In the genomic region with DNA sequence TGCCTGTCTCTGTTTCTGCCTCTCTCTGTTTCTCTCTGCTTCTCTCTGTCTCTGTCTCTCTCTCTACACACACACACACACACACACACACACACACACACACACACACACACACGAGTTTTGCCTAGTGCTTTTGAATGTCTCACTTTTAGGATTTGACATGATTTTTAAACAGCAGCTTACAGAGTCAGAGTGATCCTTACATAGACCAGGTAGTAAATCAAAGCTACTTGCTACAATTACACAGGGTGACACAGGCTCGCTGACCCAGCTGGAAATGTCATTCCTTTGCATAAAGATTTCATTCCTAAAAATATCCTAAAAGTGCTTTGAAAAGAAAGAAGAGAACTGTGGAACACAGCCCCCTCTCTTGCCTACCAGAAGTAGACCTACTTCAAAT, we compare ENCODE assay signal across 18 mouse cellular contexts.
"Had no signal": no experiment of that assay in that cellular context is flagged by ENCODE, and none has a peak within 500 bp of the region (broad histone marks: within the 10 kb centered on the region; RNA-seq: fewer than 3 reads in every experiment).

No protein-coding gene starts in this region.

- H3K4me2 ChIP-seq: lung, embryonic 14.5 days; neural tube, embryonic 13.5 days; neural tube, embryonic 15.5 days had no signal

- DNase-seq: lung, adult 18-20 months; lung, embryonic 14.5 days; lung, postnatal 10 days; lung, postnatal 4 days; midbrain, embryonic 14.5 days; retina, postnatal 1 day; right cerebral cortex, adult 18-20 months; right cerebral cortex, postnatal 25 days; right cerebral cortex, postnatal 4 days; spleen, adult 18-20 months; thymus, adult 18-20 months; thymus, postnatal 14 days; thymus, postnatal 36 days had no signal

- H3K4me3 ChIP-seq: midbrain, embryonic 10.5 days; myocyte; neural tube, embryonic 13.5 days; neural tube, embryonic 15.5 days had no signal

- H3K9me3 ChIP-seq: midbrain, embryonic 10.5 days; neural tube, embryonic 13.5 days; neural tube, embryonic 15.5 days had no signal

- H3K27me3 ChIP-seq: neural tube, embryonic 13.5 days; neural tube, embryonic 15.5 days had no signal

- H3K27ac ChIP-seq: midbrain, embryonic 10.5 days; neural tube, embryonic 13.5 days; neural tube, embryonic 15.5 days had no signal

- ATAC-seq: midbrain, embryonic 16.5 days had no signal

- H3K9ac ChIP-seq: lung, embryonic 14.5 days; neural tube, embryonic 13.5 days; neural tube, embryonic 15.5 days had no signal

- H3K4me1 ChIP-seq: neural tube, embryonic 13.5 days; neural tube, embryonic 15.5 days had no signal

- H3K36me3 ChIP-seq: midbrain, embryonic 10.5 days; neural tube, embryonic 13.5 days; neural tube, embryonic 15.5 days had no signal
